Mouse (Mus musculus) stomach, postnatal 0 days (tissue): ENCODE results near the gene Azin2. TPM values are rescaled to one million over a fixed set of nuclear protein-coding genes. Genes with fewer than 3 reads are reported as not detected.
A peak's percentile ranks its signal among the peaks of the same experiment; 100 is the strongest.

ENCODE experiments used
- ATAC-seq: fragments of 200-750 bp; cut with Nextera tagmentation; 2 replicates; pipeline ENCODE4 v1.8.0; 2017; ENCODE audit not compliant: low FRiP score, low TSS enrichment
- DNase-seq: peaks from one replicate; pipeline ENCODE4 v3.0.0-alpha.2; 2016; ENCODE audit warnings: low spot score
- H3K27ac ChIP-seq: fragments of 300-500 bp; sonication (generic); replicated peaks from 2 replicates; pipeline ENCODE4 v1.5.1; 2014; ENCODE audit warnings: mild to moderate bottlenecking, control low read depth
- H3K27me3 ChIP-seq: fragments of 300-500 bp; sonication (generic); 2 replicates; pipeline ENCODE4 v1.6.1; 2014; ENCODE audit warnings: low read length; ENCODE audit not compliant: control insufficient read depth, insufficient read depth
- H3K36me3 ChIP-seq: fragments of 300-500 bp; sonication (generic); 2 replicates; pipeline ENCODE4 v1.6.1; 2014; ENCODE audit warnings: low read length, mixed read lengths; ENCODE audit not compliant: control insufficient read depth, insufficient read depth
- H3K4me1 ChIP-seq: fragments of 300-500 bp; sonication (generic); replicated peaks from 2 replicates; pipeline ENCODE4 v1.6.1; 2014; ENCODE audit warnings: antibody characterized with exemption; ENCODE audit not compliant: control insufficient read depth, insufficient read depth
- H3K4me2 ChIP-seq: fragments of 300-500 bp; sonication (generic); replicated peaks from 2 replicates; pipeline ENCODE4 v1.6.1; 2014; ENCODE audit warnings: low read depth, mild to moderate bottlenecking, control low read depth, moderate library complexity
- H3K4me3 ChIP-seq: fragments of 300-500 bp; sonication (generic); 2 replicates; pipeline ENCODE4 v1.5.1; 2014; ENCODE audit warnings: low read depth, low read length, control low read depth
- H3K9ac ChIP-seq: fragments of 300-500 bp; sonication (generic); 2 replicates; pipeline ENCODE4 v1.6.1; 2014; ENCODE audit warnings: mild to moderate bottlenecking, low read length, control low read depth, mixed read lengths
- H3K9me3 ChIP-seq: fragments of 300-500 bp; sonication (generic); 2 replicates; pipeline ENCODE4 v1.6.1; 2016; ENCODE audit warnings: low read length; ENCODE audit not compliant: control insufficient read depth
- CTCF ChIP-seq: IDR thresholded peaks from 2 replicates; pipeline ENCODE4 v1.5.1; 2016; ENCODE audit warnings: antibody characterized with exemption, low read depth, mild to moderate bottlenecking, moderate library complexity
- EP300 ChIP-seq: optimal IDR thresholded peaks from 2 replicates; pipeline ENCODE3; 2016; ENCODE audit warnings: antibody characterized with exemption
- WGBS: fragments of 180-500 bp; shearing (Covaris S2); extraction: QIAGEN DNeasy Blood & Tissue Kit; methylation state at CpG from one replicate; pipeline ENCODE4 v1.1.7; 2014; 5-methylcytosine and 5-hydroxymethylcytosine counted together
- polyA plus RNA-seq: library from polyadenylated mRNA; unstranded; fragments of >200 nt; fragmentation: Nextera tagmentation; extraction: Ambion mirVana; gene quantifications from 2 replicates; pipeline ENCODE4 v1.2.1, GENCODE M21; 2015

The Azin2 gene
- polyA plus RNA-seq, 1 experiment from 2014 or later: 10.8 TPM

DNA sequence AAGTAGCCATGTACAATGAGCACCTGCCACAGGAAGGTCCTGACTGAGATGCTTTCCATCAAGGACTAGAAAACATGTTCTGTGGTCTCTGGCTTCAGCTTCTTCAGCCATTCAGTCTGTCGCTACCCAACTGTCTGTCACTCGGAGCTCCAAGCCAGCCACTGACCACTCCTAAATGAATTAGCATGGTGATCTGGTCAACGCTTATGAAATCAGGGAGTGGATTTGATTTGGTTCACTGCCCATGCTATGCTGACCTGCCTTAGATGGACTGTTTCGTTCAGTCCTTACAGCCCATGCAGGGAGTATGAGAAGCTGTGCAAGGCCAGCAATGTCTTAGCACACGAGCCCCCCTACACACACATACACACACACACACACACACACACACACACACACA is 8.4 kb downstream of the Azin2 start:
- TF ChIP-seq CTCF: no peak
- TF ChIP-seq EP300: no peak
- H3K9ac ChIP-seq: no peak overlapping the region
- DNase-seq (no peak), ATAC-seq (no peak)
- no peak overlapping the region for H3K4me3 ChIP-seq
- 86% methylated on average over 5 of the region's 5 CpGs for whole genome bisulfite sequencing
- no peaks in the 10 kb centered on the region for H3K4me1 ChIP-seq
- H3K36me3 ChIP-seq: no peaks in the 10 kb centered on the region
- H3K4me2 ChIP-seq: no peak overlapping the region
- H3K27ac ChIP-seq: no peak overlapping the region
- H3K9me3 ChIP-seq: no peaks in the 10 kb centered on the region
- no peaks in the 10 kb centered on the region; the same call in 1 of the 2 replicates for H3K27me3 ChIP-seq

DNA sequence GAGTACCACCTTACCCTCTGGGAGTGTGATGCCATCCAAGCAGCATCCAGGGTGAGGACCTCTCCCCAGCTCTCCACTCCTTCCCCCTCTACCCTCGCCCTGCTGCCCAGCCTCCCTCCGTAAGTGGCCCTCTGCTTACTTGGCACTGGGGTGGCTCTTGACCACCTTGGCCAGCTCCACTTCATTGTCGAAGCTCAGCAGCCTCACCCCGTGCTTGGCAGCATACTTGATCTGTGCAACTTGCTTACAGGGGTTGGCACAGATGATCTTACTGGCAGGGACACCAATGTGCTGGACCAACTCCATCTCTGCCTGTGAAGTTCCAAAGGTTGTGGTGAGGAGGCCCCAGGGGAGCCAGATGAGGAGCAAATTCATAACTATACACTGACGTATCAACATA is 11.8 kb downstream of the Azin2 start:
- 75% methylated on average over 5 of the region's 5 CpGs for WGBS
- Histone ChIP-seq H3K4me3 (no peak overlapping the region), H3K27ac (no peak overlapping the region), H3K27me3 (no peaks in the 10 kb centered on the region; the same call in 1 of the 2 replicates), H3K36me3 (no peaks in the 10 kb centered on the region), H3K4me2 (no peak overlapping the region), H3K9ac (no peak overlapping the region), H3K4me1 (no peaks in the 10 kb centered on the region), H3K9me3 (no peaks in the 10 kb centered on the region)
- TF ChIP-seq EP300 (no peak), CTCF (no peak)
- ATAC-seq (0 out of 2 replicates have a peak, but pooled peaks have one; percentile 15), DNase-seq (no peak)

DNA sequence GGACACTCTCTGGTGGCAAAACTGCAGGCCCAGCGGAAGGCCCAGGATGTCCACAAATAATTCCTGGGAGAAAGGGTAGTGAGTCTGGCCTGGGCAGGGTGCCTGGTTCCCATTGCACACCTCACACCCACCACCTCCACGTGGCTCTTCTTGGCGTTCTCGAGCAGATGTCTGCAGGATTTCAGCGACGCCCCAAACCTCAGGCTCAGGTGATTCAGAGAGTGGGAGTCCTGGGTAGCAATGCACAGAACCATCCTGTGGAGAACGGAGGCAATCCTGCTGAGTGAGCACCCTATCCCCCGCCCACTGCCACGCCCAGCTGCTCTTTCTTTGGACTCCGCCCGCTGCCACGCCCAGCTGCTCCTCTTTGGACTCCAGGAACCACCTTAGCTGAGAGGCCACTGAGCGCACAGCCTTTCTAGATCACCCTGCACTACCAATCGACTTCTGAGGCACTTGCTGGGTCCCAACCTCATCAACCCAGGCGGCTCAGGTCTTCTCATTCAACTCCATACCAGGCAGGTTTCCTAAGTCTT is 12.7 kb downstream of the Azin2 start:
- ATAC-seq (peak; percentile 40), DNase-seq (peak; percentile 72)
- no peak overlapping the region for H3K4me3 ChIP-seq
- no peak overlapping the region for H3K27ac ChIP-seq
- no peaks in the 10 kb centered on the region for H3K36me3 ChIP-seq
- H3K9ac ChIP-seq: no peak overlapping the region
- H3K27me3 ChIP-seq: no peaks in the 10 kb centered on the region; the same call in 1 of the 2 replicates
- 38% methylated on average over 15 of the region's 15 CpGs for WGBS
- TF ChIP-seq EP300 (no peak), CTCF (no peak)
- no peaks in the 10 kb centered on the region for H3K4me1 ChIP-seq
- H3K9me3 ChIP-seq: no peaks in the 10 kb centered on the region
- no peak overlapping the region for H3K4me2 ChIP-seq

DNA sequence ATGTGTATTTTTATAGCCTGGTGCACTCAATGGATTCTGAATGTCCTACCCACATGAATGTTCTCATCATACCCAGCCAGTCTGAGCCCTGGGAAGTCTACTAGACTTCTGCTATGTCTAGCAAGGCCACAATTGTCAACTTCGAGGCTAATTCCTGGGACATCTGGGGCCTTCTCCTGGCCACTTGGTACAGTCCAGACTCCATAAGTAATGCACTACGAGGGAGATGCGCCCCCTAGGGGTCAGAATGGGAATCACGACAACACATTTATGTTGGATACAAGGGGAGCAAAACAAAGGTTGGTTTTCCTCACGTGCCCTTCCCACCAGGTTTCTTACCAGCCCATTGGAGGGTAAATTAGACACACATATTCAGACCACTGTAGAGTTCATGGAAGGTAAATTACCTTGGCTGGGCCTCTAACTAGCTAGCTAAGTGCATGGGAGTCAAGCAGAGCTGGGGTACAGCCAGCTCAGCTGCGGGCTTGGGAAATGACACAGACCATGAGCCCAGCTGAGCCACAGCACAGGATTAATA is 14.0 kb downstream of the Azin2 start:
- ATAC-seq: no peak; the same call in 1 of the 2 replicates
- 32% methylated on average over 6 of the region's 6 CpGs for WGBS
- no peaks in the 10 kb centered on the region for H3K9me3 ChIP-seq
- no peak overlapping the region for H3K4me2 ChIP-seq
- no peaks in the 10 kb centered on the region for H3K4me1 ChIP-seq
- H3K9ac ChIP-seq: no peak overlapping the region
- no peak overlapping the region for H3K4me3 ChIP-seq
- TF ChIP-seq EP300 (no peak), CTCF (peak; percentile 79)
- no peak overlapping the region for H3K27ac ChIP-seq
- no peaks in the 10 kb centered on the region for H3K36me3 ChIP-seq
- no peaks in the 10 kb centered on the region; the same call in 1 of the 2 replicates for H3K27me3 ChIP-seq
- DNase-seq: peak; percentile 51

DNA sequence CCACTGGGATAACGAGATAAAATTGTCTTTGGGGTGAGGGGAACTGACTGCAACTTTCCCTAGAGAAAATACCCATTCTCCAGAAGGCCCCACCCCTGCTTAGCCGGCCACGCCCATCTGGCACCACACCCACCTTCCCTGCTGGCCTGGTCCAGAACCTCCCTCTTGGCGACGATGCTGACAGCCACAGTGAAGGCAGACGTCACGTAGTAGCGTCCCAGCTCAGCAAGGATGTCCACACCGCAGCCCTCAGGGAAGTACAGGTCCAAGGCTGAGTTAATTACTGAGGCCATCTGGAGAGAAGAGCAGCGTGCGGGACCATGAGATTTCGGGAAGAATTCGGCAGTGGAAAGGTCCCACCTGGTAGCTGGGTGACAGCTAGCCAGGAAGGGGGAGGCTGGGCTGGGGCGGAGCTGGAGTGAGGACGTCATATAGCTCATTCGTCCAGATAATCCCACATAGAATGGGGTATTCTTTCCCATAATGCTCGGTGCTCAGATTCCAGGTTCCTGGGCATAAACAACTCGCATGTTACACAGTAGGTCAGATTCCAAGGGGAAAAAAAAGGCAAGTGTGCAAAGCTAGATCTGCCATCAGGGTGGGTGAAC is 14.8 kb downstream of the Azin2 start:
- no peaks in the 10 kb centered on the region for H3K4me1 ChIP-seq
- TF ChIP-seq EP300 (no peak), CTCF (no peak)
- DNase-seq (no peak), ATAC-seq (no peak)
- no peaks in the 10 kb centered on the region for H3K36me3 ChIP-seq
- H3K4me2 ChIP-seq: 0 out of 2 replicates have a peak overlapping the region, but pooled peaks have one; percentile 9
- H3K27me3 ChIP-seq: no peaks in the 10 kb centered on the region; the same call in 1 of the 2 replicates
- no peak overlapping the region for H3K4me3 ChIP-seq
- H3K9ac ChIP-seq: no peak overlapping the region
- H3K9me3 ChIP-seq: no peaks in the 10 kb centered on the region
- WGBS: 18% methylated on average over 18 of the region's 18 CpGs
- H3K27ac ChIP-seq: no peak overlapping the region

DNA sequence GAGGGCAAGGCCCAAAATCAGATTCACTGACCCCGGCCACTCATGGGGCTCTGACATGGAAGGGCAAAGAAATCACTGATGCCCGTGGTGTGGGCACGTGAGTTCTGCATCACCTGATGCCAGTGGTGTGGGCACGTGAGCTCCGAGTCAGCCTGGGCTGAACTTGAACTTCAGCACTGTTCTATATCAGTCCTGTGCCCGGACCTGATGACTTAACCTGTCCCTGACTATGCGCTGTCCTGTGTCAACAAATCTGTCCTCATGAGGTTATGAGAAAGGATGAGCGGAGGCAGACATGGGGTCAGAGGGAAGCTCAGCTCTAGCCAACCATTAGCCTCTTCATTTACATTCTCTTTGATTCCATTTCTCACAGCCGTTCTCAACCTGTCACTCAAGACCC is 15.5 kb downstream of the Azin2 start:
- DNase-seq: no peak
- no peak for ATAC-seq
- 82% methylated on average over 9 of the region's 9 CpGs for WGBS
- Histone ChIP-seq H3K9ac (no peak overlapping the region), H3K9me3 (no peaks in the 10 kb centered on the region), H3K4me1 (no peaks in the 10 kb centered on the region), H3K27ac (no peak overlapping the region), H3K4me3 (no peak overlapping the region), H3K36me3 (no peaks in the 10 kb centered on the region), H3K4me2 (no peak overlapping the region), H3K27me3 (no peaks in the 10 kb centered on the region; the same call in 1 of the 2 replicates)
- TF ChIP-seq EP300 (no peak), CTCF (no peak)
